Mouse (Mus musculus) kidney, adult 2 months (tissue): ENCODE results near the gene F2rl2.

Source experiments
- CTCF ChIP-seq: fragments of 200-500 bp; conservative IDR thresholded peaks from 2 replicates; pipeline ENCODE4 v1.5.1; 2011; ENCODE audit warnings: low read depth, mild to moderate bottlenecking, control low read depth, low read length, moderate library complexity, mixed read lengths; ENCODE audit not compliant: insufficient read depth, insufficient read length
- POLR2A ChIP-seq: fragments of 200-500 bp; IDR thresholded peaks from one replicate; pipeline ENCODE4 v1.6.1; 2011; ENCODE audit warnings: low read depth, low read length, control low read depth

DNA sequence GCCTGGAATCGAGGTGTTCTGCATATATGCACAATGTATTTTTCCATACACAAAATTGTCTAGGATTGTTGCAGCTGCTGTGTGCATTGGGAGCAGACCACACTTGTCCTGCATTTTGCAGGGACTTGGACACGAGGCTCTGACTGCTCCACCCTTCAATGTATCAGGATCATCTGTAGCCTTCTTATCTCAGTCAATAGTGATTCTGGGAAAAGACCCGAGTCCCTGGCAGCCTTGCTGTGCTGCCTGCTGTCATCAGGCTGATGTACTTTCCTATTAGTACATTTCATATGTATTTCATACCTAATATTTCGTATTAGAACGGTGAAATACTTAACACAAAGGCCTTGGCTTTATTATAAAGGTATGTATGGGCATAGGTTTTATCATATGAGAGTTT is 26.1 kb upstream of the F2rl2 start:
- TF ChIP-seq POLR2A (no peak), CTCF (no peak)
